Mouse (Mus musculus) kidney, adult 2 months (tissue): ENCODE results near the gene Igf1. TPM values are rescaled to one million over a fixed set of nuclear protein-coding genes. Genes with fewer than 3 reads are reported as not detected.

Source experiments
- DNase-seq: peaks from one replicate; pipeline ENCODE4 v3.0.0; 2021
- H3K27ac ChIP-seq: fragments of 200-500 bp; 2 replicates; pipeline ENCODE4 v1.5.1; 2012; ENCODE audit warnings: low read depth, low read length, control low read depth, inconsistent platforms; ENCODE audit not compliant: insufficient read depth
- H3K27me3 ChIP-seq: fragments of 200-500 bp; replicated peaks from 2 replicates; pipeline ENCODE4 v1.6.1; 2012; ENCODE audit warnings: mild to moderate bottlenecking, moderate library complexity, low read length, inconsistent platforms; ENCODE audit not compliant: control insufficient read depth, insufficient read depth
- H3K36me3 ChIP-seq: fragments of 200-500 bp; 2 replicates; pipeline ENCODE4 v1.6.1; 2012; ENCODE audit warnings: mild to moderate bottlenecking, moderate library complexity, low read length, inconsistent platforms; ENCODE audit not compliant: control insufficient read depth, insufficient read depth
- H3K4me1 ChIP-seq: fragments of 200-500 bp; 2 replicates; pipeline ENCODE4 v1.6.1; 2011; ENCODE audit warnings: low read length; ENCODE audit not compliant: control insufficient read depth, insufficient read depth
- H3K4me3 ChIP-seq: fragments of 200-500 bp; 2 replicates; pipeline ENCODE4 v1.5.1; 2011; ENCODE audit warnings: mild to moderate bottlenecking, low read depth, low read length, control low read depth; ENCODE audit not compliant: insufficient read depth
- CTCF ChIP-seq: fragments of 200-500 bp; conservative IDR thresholded peaks from 2 replicates; pipeline ENCODE4 v1.5.1; 2011; ENCODE audit warnings: low read depth, mild to moderate bottlenecking, control low read depth, low read length, moderate library complexity, mixed read lengths; ENCODE audit not compliant: insufficient read depth, insufficient read length
- POLR2A ChIP-seq: fragments of 200-500 bp; IDR thresholded peaks from one replicate; pipeline ENCODE4 v1.6.1; 2011; ENCODE audit warnings: low read depth, low read length, control low read depth
- WGBS: fragments of 180-500 bp; shearing (Covaris S2); methylation state at CpG from one replicate; pipeline ENCODE4 v1.1.7; 2018; 5-methylcytosine and 5-hydroxymethylcytosine counted together
- polyA plus RNA-seq: library from polyadenylated mRNA; depleted of rRNA; stranded (reverse); fragments of >200 nt; gene quantifications from 2 replicates; pipeline ENCODE4 v1.2.3, GENCODE M21; 2012

Gene Igf1
- polyA plus RNA-seq, 1 experiment = 28.9 TPM

- TF ChIP-seq CTCF (no peak), POLR2A (no peak)
- 95% methylated on average over 4 of the region's 4 CpGs for WGBS
- DNase-seq = no peak
- no peaks in the 10 kb centered on the region for H3K36me3 ChIP-seq
- H3K27me3 ChIP-seq = no peaks in the 10 kb centered on the region; the same call in 1 of the 2 replicates
- H3K4me3 ChIP-seq = no peak overlapping the region
- H3K27ac ChIP-seq = no peak overlapping the region
- peaks cover 3% of the 10 kb centered on the region; the same call in 1 of the 2 replicates for H3K4me1 ChIP-seq
These were observed 39.3 kb downstream of the Igf1 start for GRCm38 (mm10) chr10:87897331-87897730.

GRCm38 (mm10) chr10:87898826-87899225, 40.8 kb downstream of the Igf1 start:
- H3K4me3 ChIP-seq = no peak overlapping the region
- no peaks in the 10 kb centered on the region for H3K4me1 ChIP-seq
- no peak for DNase-seq
- H3K36me3 ChIP-seq = no peaks in the 10 kb centered on the region
- no peaks in the 10 kb centered on the region; the same call in 1 of the 2 replicates for H3K27me3 ChIP-seq
- 87% methylated on average over 3 of the region's 3 CpGs for WGBS
- TF ChIP-seq POLR2A = no peak
- TF ChIP-seq CTCF = no peak
- H3K27ac ChIP-seq = no peak overlapping the region

GRCm38 (mm10) chr10:87901916-87902315, 43.9 kb downstream of the Igf1 start:
- 49% methylated on average over 7 of the region's 7 CpGs for WGBS
- peak; percentile 83 for DNase-seq
- Histone ChIP-seq H3K27me3 (no peaks in the 10 kb centered on the region; the same call in 1 of the 2 replicates), H3K4me3 (no peak overlapping the region), H3K27ac (0 out of 2 replicates have a peak overlapping the region, but pooled peaks have one; percentile 17), H3K4me1 (peaks cover 12% of the 10 kb centered on the region), H3K36me3 (no peaks in the 10 kb centered on the region)
- no peak for TF ChIP-seq CTCF
- TF ChIP-seq POLR2A = no peak

GRCm38 (mm10) chr10:87904324-87904723, 46.3 kb downstream of the Igf1 start:
- 70% methylated on average over 5 of the region's 5 CpGs for WGBS
- peak; percentile 13 for DNase-seq

GRCm38 (mm10) chr10:87905087-87905486, 47.0 kb downstream of the Igf1 start:
- Histone ChIP-seq H3K4me3 (no peak overlapping the region), H3K36me3 (no peaks in the 10 kb centered on the region), H3K4me1 (peaks cover 12% of the 10 kb centered on the region), H3K27me3 (no peaks in the 10 kb centered on the region), H3K27ac (no peak overlapping the region)
- WGBS = 85% methylated on average over 3 of the region's 3 CpGs
- TF ChIP-seq POLR2A (no peak), CTCF (no peak)
- no peak for DNase-seq

More at GRCm38 (mm10) chr10:87904324-87904723, 46.3 kb downstream of the Igf1 start:
- Histone ChIP-seq H3K27me3 (no peaks in the 10 kb centered on the region), H3K36me3 (no peaks in the 10 kb centered on the region), H3K27ac (no peak overlapping the region), H3K4me3 (no peak overlapping the region), H3K4me1 (peaks cover 12% of the 10 kb centered on the region)
- TF ChIP-seq POLR2A (no peak), CTCF (no peak)

GRCm38 (mm10) chr10:87906121-87906520, 48.1 kb downstream of the Igf1 start:
- no peak overlapping the region for H3K27ac ChIP-seq
- H3K4me3 ChIP-seq = no peak overlapping the region
- WGBS = 47% methylated on average over 3 of the region's 3 CpGs
- DNase-seq = no peak
- H3K4me1 ChIP-seq = peaks cover 12% of the 10 kb centered on the region
- H3K27me3 ChIP-seq = no peaks in the 10 kb centered on the region
- no peaks in the 10 kb centered on the region for H3K36me3 ChIP-seq
- TF ChIP-seq POLR2A = no peak
- TF ChIP-seq CTCF = no peak

- H3K4me3 ChIP-seq = no peak overlapping the region
- H3K36me3 ChIP-seq = no peaks in the 10 kb centered on the region
- H3K4me1 ChIP-seq = peaks cover 12% of the 10 kb centered on the region
- WGBS = 69% methylated on average over 2 of the region's 2 CpGs
- DNase-seq = peak; percentile 33
- no peak for TF ChIP-seq CTCF
- TF ChIP-seq POLR2A = no peak
- H3K27me3 ChIP-seq = no peaks in the 10 kb centered on the region
- H3K27ac ChIP-seq = no peak overlapping the region
These were observed 48.8 kb downstream of the Igf1 start for GRCm38 (mm10) chr10:87906757-87907307.
